Mouse (Mus musculus) embryonic fibroblast, embryonic 13.5 days (primary cell): ENCODE measurements around the gene Mgat3. TPM values are rescaled to one million over a fixed set of nuclear protein-coding genes. Genes with fewer than 3 reads are reported as not detected.

Experiments used
- H3K27ac ChIP-seq: 2 replicates; pipeline ENCODE4 v1.5.1; 2012; ENCODE audit warnings: low read length, control low read depth, inconsistent platforms; ENCODE audit not compliant: insufficient read depth
- H3K4me1 ChIP-seq: 2 replicates; pipeline ENCODE4 v1.6.1; 2011; ENCODE audit warnings: low read length; ENCODE audit not compliant: control insufficient read depth, insufficient read depth
- H3K4me3 ChIP-seq: 2 replicates; pipeline ENCODE4 v1.5.1; 2011; ENCODE audit warnings: mild to moderate bottlenecking, control low read depth, low read length; ENCODE audit not compliant: insufficient read depth
- CTCF ChIP-seq: IDR thresholded peaks from 2 replicates; pipeline ENCODE4 v1.5.1; 2011; ENCODE audit warnings: mild to moderate bottlenecking, control low read depth, low read length, moderate library complexity, borderline replicate concordance; ENCODE audit not compliant: insufficient read depth
- POLR2A ChIP-seq: IDR thresholded peaks from 2 replicates; pipeline ENCODE4 v1.6.1; 2011; ENCODE audit warnings: low read depth, mild to moderate bottlenecking, control low read depth, low read length, moderate library complexity
- polyA plus RNA-seq: library from polyadenylated mRNA; stranded (reverse); fragments of >200 nt; gene quantifications from 2 replicates; pipeline ENCODE4 v1.2.4, GENCODE M21; 2011; ENCODE audit warnings: low read depth; ENCODE audit not compliant: missing spikeins, insufficient read length

Mgat3 gene
- polyA plus RNA-seq, 1 experiment, result 12.4 TPM

DNA sequence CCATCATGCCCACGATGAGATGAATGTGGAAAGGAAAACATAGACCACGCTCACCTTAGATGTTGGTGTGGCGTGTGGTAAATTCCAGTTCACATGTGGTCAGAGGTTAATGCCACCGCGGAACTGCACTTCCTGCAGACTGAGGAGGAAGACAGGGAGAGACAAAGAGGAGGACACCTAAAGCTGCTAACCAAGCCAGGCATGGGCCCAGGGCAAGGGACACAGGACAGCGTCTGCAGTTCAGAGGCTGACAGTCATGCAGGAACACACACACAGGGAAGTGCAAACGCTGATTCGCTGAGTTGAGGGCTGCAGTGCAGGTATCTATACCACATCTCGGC, 42.9 kb downstream of the Mgat3 start:
- H3K27ac ChIP-seq, result no peak overlapping the region
- TF ChIP-seq CTCF, result no peak
- TF ChIP-seq POLR2A, result no peak

DNA sequence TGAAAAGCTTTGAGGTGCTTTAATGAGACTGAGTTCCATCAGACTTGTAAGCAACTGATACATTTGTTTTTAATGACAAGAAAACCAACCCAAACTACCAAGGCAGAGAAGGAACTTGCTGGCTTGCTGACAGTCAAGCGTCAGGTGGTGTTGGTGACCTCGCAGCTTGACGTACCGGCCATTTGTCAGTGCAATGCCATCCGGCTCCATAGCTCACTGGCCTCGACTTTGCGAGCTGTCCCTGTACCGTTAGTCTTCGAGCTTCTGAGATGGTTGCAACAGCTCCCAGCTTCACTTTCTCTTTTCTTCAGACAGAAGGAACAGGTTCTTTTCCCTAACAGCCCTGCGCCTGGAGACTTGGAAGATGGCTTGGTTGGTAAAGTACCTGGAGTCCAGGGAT, 44.0 kb downstream of the Mgat3 start:
- H3K27ac ChIP-seq, result no peak overlapping the region
- peaks cover 12% of the 10 kb centered on the region for H3K4me1 ChIP-seq
- TF ChIP-seq POLR2A, result no peak
- TF ChIP-seq CTCF, result no peak
- H3K4me3 ChIP-seq, result no peak overlapping the region

More for the DNA sequence above, 42.9 kb downstream of the Mgat3 start:
- Histone ChIP-seq H3K4me3 (no peak overlapping the region), H3K4me1 (peaks cover 12% of the 10 kb centered on the region)

DNA sequence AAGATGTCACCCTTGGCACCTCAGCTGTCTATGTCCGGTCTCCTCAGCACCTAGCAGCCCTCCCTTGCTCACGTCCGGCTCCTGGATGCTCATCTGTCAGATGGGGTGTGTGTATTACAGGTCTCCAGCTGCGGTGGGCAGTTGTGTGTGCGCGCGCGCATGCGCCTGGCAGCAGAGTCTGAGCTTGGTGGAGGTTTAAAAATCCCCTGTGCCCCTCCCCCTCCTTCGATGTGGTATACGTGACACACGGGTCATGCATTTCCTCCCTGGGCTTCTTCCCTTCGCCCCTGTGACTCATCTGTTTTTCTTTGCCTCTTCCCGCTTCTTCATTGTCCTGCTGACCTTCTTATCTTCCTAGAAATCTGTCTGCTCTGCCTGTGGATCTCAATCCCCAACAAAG, 45.7 kb downstream of the Mgat3 start:
- TF ChIP-seq POLR2A (no peak), CTCF (no peak)
- peak overlapping the region; percentile 59 for H3K27ac ChIP-seq
- H3K4me3 ChIP-seq, result no peak overlapping the region
- H3K4me1 ChIP-seq, result peaks cover 12% of the 10 kb centered on the region

DNA sequence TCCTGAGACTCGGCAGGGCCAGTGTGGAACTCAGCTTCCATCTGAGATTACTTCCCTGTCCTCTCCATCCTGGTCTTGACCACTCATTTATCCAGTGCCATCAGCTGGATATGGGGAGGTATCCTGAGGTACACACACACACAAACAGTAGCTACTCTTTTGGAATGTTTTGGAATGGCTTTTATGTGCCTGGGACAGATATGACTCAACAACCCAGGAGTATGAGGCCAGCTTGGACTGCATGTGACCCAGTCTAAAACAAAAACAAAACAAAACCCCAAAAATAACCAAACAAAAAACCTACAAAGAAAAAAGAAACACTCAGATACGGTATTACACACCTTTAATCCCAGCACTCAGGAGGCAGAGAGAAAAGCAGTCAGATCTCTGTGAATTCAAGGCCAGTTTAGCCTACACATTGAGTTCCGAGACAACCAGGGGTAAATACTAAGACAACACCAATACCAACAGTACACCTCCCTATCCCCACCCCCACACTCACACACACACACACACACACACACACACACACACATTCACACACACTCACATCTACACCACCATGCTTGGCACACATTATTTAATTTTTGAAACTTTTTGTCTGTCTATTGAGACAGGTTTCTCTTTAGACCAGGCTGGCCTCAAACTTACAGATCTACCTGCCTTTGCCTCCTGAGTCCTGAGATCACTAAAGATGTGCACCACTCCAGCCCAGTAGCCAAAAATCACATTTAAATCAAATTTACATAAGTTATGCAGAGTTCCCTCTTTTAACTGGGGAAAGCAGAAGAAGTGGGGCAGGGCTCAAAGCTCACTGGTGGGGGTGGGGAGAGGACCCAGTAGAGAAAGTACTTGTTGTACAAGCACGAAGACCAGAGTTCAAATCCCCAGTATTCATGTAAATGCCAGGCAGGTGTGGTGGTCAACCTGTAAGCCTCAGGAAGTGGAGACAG, 46.5 kb downstream of the Mgat3 start:
- H3K4me3 ChIP-seq, result no peak overlapping the region
- H3K4me1 ChIP-seq, result peaks cover 12% of the 10 kb centered on the region
- TF ChIP-seq CTCF, result no peak
- no peak for TF ChIP-seq POLR2A
- peak overlapping the region; percentile 59 for H3K27ac ChIP-seq

DNA sequence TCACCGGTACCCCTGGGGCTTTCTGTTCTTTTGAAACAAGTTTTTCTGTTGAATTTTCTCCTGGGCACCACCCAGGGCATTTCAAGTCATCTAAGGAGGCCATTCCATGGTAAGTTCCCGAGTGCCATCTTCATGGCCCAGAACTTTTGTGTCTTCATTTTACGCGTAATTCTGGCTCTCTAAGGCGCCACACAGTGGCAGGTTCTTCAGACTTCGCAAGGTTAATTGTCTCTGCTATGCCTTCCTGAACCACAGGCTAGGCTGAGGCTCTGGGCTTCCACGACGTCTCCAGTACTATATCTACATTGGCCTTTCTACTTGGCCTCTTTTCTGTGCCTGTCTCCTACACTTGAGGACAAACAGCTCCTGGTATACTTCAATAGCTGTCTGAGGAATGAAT, 47.5 kb downstream of the Mgat3 start:
- H3K4me1 ChIP-seq, result peaks cover 12% of the 10 kb centered on the region
- H3K4me3 ChIP-seq, result no peak overlapping the region
- no peak overlapping the region for H3K27ac ChIP-seq
- TF ChIP-seq POLR2A (no peak), CTCF (no peak)

DNA sequence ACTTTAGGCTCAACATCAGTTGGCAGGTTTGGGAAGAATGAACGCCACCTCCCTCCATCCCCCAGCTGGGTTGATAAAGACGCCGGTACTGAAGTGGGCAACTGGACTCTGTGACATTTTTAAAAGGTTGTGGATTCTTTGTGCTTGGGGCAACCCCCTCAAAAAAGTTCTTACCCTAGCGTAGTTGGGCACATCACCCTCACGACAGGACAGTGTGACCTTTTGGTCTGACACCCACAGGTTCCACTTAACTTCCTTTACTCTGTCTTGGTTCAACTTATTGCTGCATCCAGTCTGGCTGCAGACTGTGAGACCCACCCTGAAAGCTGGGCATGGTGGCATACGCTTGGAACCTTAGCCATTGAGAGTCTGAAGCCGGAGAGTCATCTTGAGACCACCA, 50.2 kb downstream of the Mgat3 start:
- H3K27ac ChIP-seq, result no peak overlapping the region
- TF ChIP-seq CTCF (no peak), POLR2A (no peak)
- H3K4me1 ChIP-seq, result peaks cover 12% of the 10 kb centered on the region
- H3K4me3 ChIP-seq, result no peak overlapping the region

DNA sequence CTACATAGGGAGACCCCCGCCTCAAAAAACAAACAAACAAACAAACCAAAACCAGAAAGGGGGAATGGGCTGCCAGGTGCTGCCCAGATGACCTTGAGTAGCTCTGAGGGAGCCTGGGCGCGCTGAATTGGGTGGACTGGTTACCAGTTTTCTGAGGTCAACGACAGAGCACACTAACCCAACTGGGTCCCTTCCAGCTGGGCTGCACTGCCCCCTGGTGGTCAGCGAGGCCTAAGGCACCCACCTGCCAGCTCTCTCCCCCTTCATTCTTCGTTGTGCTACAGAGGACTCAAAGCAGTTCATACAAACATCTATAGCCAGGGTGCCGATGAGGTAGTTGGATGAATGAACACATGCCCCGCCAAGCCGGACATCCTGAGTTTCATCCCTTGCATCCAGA, 51.7 kb downstream of the Mgat3 start:
- TF ChIP-seq CTCF (peak; percentile 94), POLR2A (no peak)
- peaks cover under 1% of the 10 kb centered on the region; the same call in 1 of the 2 replicates for H3K4me1 ChIP-seq

DNA sequence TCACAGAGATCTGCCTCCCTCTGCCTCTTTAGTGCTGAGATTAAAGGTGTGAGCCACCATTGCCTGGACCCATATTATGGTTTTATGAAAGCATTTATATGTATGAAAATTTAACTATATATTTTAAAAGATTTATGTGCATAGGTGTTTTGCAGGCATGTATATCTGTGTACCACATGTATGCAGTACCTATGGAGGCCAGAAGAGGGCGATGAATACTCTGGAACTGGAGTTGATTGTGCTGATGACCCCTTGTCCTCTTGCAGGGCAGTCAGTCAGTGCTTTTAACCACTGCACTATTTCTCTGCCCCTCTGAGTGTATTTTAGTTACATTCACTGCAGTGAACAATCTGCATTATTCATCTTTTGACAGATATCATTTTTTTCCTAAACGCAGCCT, 52.3 kb downstream of the Mgat3 start:
- no peak overlapping the region for H3K27ac ChIP-seq
- TF ChIP-seq CTCF (no peak), POLR2A (no peak)
- no peaks in the 10 kb centered on the region for H3K4me1 ChIP-seq
- no peak overlapping the region for H3K4me3 ChIP-seq

More for the DNA sequence above, 51.7 kb downstream of the Mgat3 start:
- Histone ChIP-seq H3K27ac (no peak overlapping the region), H3K4me3 (no peak overlapping the region)

DNA sequence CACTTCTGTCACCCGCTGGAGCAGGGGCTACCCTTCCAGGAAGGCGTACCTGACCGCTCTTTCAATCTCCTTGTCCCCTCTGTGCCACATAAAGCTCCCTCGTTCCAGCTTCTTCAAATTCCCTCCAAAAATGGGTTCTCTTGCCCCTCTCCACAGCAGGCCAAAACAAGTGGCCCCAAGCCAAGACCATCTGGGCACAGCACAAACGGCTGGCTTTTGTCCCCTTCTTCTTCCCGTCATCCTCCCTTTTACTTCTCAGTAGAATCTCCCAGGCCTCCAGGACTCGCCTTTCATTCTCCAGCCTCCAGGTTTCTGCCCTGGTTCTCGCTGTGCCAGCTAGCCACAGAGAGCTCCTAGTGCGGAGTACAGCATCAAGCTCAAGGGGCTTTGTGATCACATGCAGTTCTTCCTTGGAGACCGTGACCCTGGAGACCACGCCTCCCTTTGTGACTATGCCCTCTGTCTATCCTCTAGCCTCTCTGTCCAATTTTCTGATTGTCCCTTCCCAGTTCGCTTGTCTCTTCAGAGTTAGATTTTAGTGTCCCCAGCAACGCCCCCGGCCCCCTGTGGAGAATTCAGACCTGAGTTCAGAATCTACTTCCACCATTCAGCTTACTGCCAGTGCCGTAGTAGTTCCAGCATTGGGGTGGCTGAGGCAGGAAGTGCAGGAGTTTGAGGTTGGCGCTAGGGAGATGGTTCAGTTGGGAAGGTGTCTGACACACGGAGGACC, 54.7 kb downstream of the Mgat3 start:
- no peak overlapping the region for H3K27ac ChIP-seq
- no peak overlapping the region for H3K4me3 ChIP-seq
- TF ChIP-seq POLR2A (no peak), CTCF (no peak)
- no peaks in the 10 kb centered on the region for H3K4me1 ChIP-seq

DNA sequence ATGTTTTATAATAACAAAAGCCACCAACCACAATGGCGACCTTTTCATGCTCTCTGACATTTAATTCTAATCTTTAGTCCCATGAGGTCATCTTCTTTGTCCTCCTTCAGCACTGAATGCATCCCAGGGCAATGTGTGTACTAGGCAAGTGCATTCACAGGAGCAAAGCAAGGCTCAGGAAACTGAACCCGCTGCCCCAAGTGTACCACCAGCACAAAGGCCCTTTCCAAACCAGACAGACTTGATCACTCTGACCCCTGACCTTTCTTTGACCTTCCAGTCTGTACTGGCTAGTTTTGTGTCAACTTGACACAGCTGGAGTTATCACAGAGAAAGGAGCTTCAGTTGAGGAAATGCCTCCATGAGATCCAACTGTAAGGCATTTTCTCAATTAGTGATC, 58.8 kb downstream of the Mgat3 start:
- TF ChIP-seq POLR2A (no peak), CTCF (no peak)

More for the DNA sequence above, 58.8 kb downstream of the Mgat3 start:
- Histone ChIP-seq H3K4me3 (no peak overlapping the region), H3K27ac (no peak overlapping the region), H3K4me1 (no peaks in the 10 kb centered on the region)
